9 mouse cellular contexts compared by ENCODE assay signal in genomic region chr6:53782880-53783539, GRCm38 (mm10). TPM values are rescaled to one million over a fixed set of nuclear protein-coding genes. Genes with fewer than 3 reads are reported as not detected.
DNase-seq lines count a peak whose midpoint lies in the region; ATAC-seq and TF ChIP-seq lines count a peak whose summit lies in the region.
"Had no signal": no experiment of that assay in that cellular context is flagged by ENCODE, and none has a peak within 500 bp of the region (broad histone marks: within the 10 kb centered on the region; RNA-seq: fewer than 3 reads in every experiment).

No protein-coding gene starts in this region.

- H3K4me3 ChIP-seq in liver, embryonic 11.5 days (ENCODE audit: low read depth, low read length): no peak overlapping the region
- H3K4me3 ChIP-seq in limb, embryonic 10.5 days: no peak overlapping the region
- H3K4me3 ChIP-seq: lung, embryonic 15.5 days had no signal

- in situ Hi-C loops in Patski (cut with MboI; ENCODE audit: low pct_unique_long_range_greater_than_20kb): loop anchor here (5.0 kb wide), 2 partner anchors 169 to 444 kb away; no protein-coding TSS in a partner anchor

- H3K9me3 ChIP-seq in liver, embryonic 11.5 days (ENCODE audit: control insufficient read depth, low read length): no peaks in the 10 kb centered on the region
- no peaks in the 10 kb centered on the region for H3K9me3 ChIP-seq in limb, embryonic 10.5 days (replicated peaks)
- H3K9me3 ChIP-seq: lung, embryonic 15.5 days had no signal

- no peak overlapping the region for H3K4me2 ChIP-seq in liver, embryonic 11.5 days
- H3K4me2 ChIP-seq: lung, embryonic 15.5 days had no signal

- H3K27me3 ChIP-seq in liver, embryonic 11.5 days (replicated peaks; ENCODE audit: control insufficient read depth, insufficient read depth, low read length): no peaks in the 10 kb centered on the region
- no peaks in the 10 kb centered on the region for H3K27me3 ChIP-seq in Patski
- no peaks in the 10 kb centered on the region for H3K27me3 ChIP-seq in limb, embryonic 10.5 days (ENCODE audit: low read depth, poor library complexity, severe bottlenecking)
- H3K27me3 ChIP-seq: lung, embryonic 15.5 days had no signal

- 42% methylated on average over 16 of the region's 16 CpGs for WGBS in liver, embryonic 11.5 days
- 48% methylated on average over 16 of the region's 16 CpGs for WGBS in limb, embryonic 10.5 days

- no peak overlapping the region for H3K9ac ChIP-seq in liver, embryonic 11.5 days (ENCODE audit: low read depth, low read length)
- H3K9ac ChIP-seq: lung, embryonic 15.5 days had no signal

- H3K36me3 ChIP-seq in liver, embryonic 11.5 days (ENCODE audit: control insufficient read depth, insufficient read depth, low read length): no peaks in the 10 kb centered on the region
- no peaks in the 10 kb centered on the region for H3K36me3 ChIP-seq in limb, embryonic 10.5 days
- H3K36me3 ChIP-seq: lung, embryonic 15.5 days had no signal

- ATAC-seq in liver, embryonic 11.5 days (replicated peaks; ENCODE audit: low FRiP score): no peak
- ATAC-seq in Patski: no peak
- ATAC-seq in inflammation-experienced regulatory T-cells, adult 6 months: no peak

- H3K27ac ChIP-seq in liver, embryonic 11.5 days (ENCODE audit: low read depth, low read length): no peak overlapping the region
- H3K27ac ChIP-seq in limb, embryonic 10.5 days: no peak overlapping the region
- H3K27ac ChIP-seq: lung, embryonic 15.5 days had no signal

- POLR2A ChIA-PET in Patski (lab: Charles Lee): no interaction called here

- CTCF ChIA-PET in Patski (lab: Charles Lee): interaction anchor here (0.7 to 2.2 kb wide), 5 partner anchors 10 to 445 kb away, joined by 3 to 6 read pairs (median 4); no protein-coding TSS in a partner anchor

- peak; percentile 85 for TF ChIP-seq CTCF in Patski (IDR thresholded peaks at IDR 0.05)

- H3K4me1 ChIP-seq in liver, embryonic 11.5 days (replicated peaks; ENCODE audit: control insufficient read depth, insufficient read depth, low read length): no peaks in the 10 kb centered on the region
- 0 out of 2 replicates have a peak, but pooled peaks cover 3% of the 10 kb centered on the region for H3K4me1 ChIP-seq in limb, embryonic 10.5 days
- H3K4me1 ChIP-seq: lung, embryonic 15.5 days had no signal

- DNase-seq in liver: peak; percentile 14
- DNase-seq in liver, embryonic 11.5 days (ENCODE audit: low spot score): no peak
- DNase-seq in Patski (ENCODE audit: low read depth, low spot score): no peak
- peak; percentile 25 for DNase-seq in cerebellum, adult 9-11 months
- DNase-seq in heart, postnatal 4 days: peak; percentile 68
- peak; percentile 77 for DNase-seq in limb, embryonic 10.5 days (ENCODE audit: low spot score)
- DNase-seq in retina, postnatal 7 days (ENCODE audit: low read depth, low spot score): peak; percentile 55

RNA-seq across cellular contexts. Expression of gene Tril, which starts 37.6 kb away (rescaled TPM):
- polyA plus RNA-seq in liver, embryonic 11.5 days (2014; fragmentation: Nextera tagmentation; extraction: Ambion mirVana): 4.5 and 5.5 TPM in 2 replicates
- 0.04 TPM for polyA plus RNA-seq in Patski (2021)
- total RNA-seq in heart, postnatal 4 days (2021): 10 to 100 TPM; 10.1 to 11.5 TPM
- polyA plus RNA-seq in limb, embryonic 10.5 days (2016; fragmentation: Nextera tagmentation; extraction: Ambion mirVana): 86.9 and 97.3 TPM in 2 replicates
- polyA plus RNA-seq in inflammation-experienced regulatory T-cells, adult 6 months (2017; shearing (Covaris generic)): not detected

Comparison
In these comparisons a context has a peak if more than half of its experiments do, and no peak if none do; other contexts are left out.
1. DNase-seq: peak in liver (single experiment), cerebellum, adult 9-11 months (single experiment), heart, postnatal 4 days (single experiment), limb, embryonic 10.5 days (single experiment) and retina, postnatal 7 days (single experiment); none in liver, embryonic 11.5 days (single experiment) and Patski (single experiment).
2. RNA of gene Tril, which starts 37.6 kb away (polyA plus RNA-seq): 86.9 to 97.3 TPM in limb, embryonic 10.5 days; 4.5 to 5.5 TPM in liver, embryonic 11.5 days, 0.04 TPM in Patski (single experiment) and not detected in inflammation-experienced regulatory T-cells, adult 6 months; every median in the first group is over 10 times any median in the second.